ENCODE assay signal across 36 mouse cellular contexts in genomic region chr3:141197308-141197861, GRCm38 (mm10). TPM values are rescaled to one million over a fixed set of nuclear protein-coding genes. Genes with fewer than 3 reads are reported as not detected.
DNase-seq lines count a peak whose midpoint lies in the region; ATAC-seq and TF ChIP-seq lines count a peak whose summit lies in the region.
"Had no signal": no experiment of that assay in that cellular context is flagged by ENCODE, and none has a peak within 500 bp of the region (broad histone marks: within the 10 kb centered on the region; RNA-seq: fewer than 3 reads in every experiment).

No protein-coding gene starts in this region.

- no peak for TF ChIP-seq CTCF in hindbrain, postnatal 0 days (IDR thresholded peaks at IDR 0.05; ENCODE audit: low read depth)

- no peak overlapping the region for H3K9ac ChIP-seq in hindbrain, postnatal 0 days (replicated peaks; ENCODE audit: low read length)
- H3K9ac ChIP-seq in hindbrain, embryonic 13.5 days: no peak overlapping the region
- no peak overlapping the region for H3K9ac ChIP-seq in neural tube, embryonic 12.5 days
- no peak overlapping the region for H3K9ac ChIP-seq in neural tube, embryonic 15.5 days (replicated peaks)
- no peak overlapping the region for H3K9ac ChIP-seq in forebrain, embryonic 14.5 days (ENCODE audit: low read length)
- H3K9ac ChIP-seq: intestine, embryonic 15.5 days; limb, embryonic 13.5 days; liver, embryonic 12.5 days had no signal

- H3K4me2 ChIP-seq in hindbrain, postnatal 0 days (ENCODE audit: low read depth, low read length): no peak overlapping the region
- no peak overlapping the region for H3K4me2 ChIP-seq in hindbrain, embryonic 13.5 days
- no peak overlapping the region for H3K4me2 ChIP-seq in neural tube, embryonic 12.5 days (replicated peaks)
- H3K4me2 ChIP-seq in neural tube, embryonic 15.5 days: no peak overlapping the region
- no peak overlapping the region for H3K4me2 ChIP-seq in forebrain, embryonic 14.5 days (ENCODE audit: low read length)
- H3K4me2 ChIP-seq: intestine, embryonic 15.5 days; limb, embryonic 13.5 days; liver, embryonic 12.5 days had no signal

- no peak overlapping the region for H3K27ac ChIP-seq in hindbrain, postnatal 0 days
- no peak overlapping the region for H3K27ac ChIP-seq in hindbrain, embryonic 13.5 days
- no peak overlapping the region for H3K27ac ChIP-seq in neural tube, embryonic 12.5 days
- H3K27ac ChIP-seq in neural tube, embryonic 15.5 days (replicated peaks): no peak overlapping the region
- no peak overlapping the region for H3K27ac ChIP-seq in forebrain, embryonic 14.5 days (ENCODE audit: low read depth, low read length)
- H3K27ac ChIP-seq: gastrocnemius, adult 2 months; heart, embryonic 10.5 days; hindbrain, embryonic 10.5 days; intestine, embryonic 15.5 days; limb, embryonic 13.5 days; liver, embryonic 12.5 days had no signal

- H3K36me3 ChIP-seq in hindbrain, postnatal 0 days (ENCODE audit: insufficient read depth, low read length): no peaks in the 10 kb centered on the region
- no peaks in the 10 kb centered on the region for H3K36me3 ChIP-seq in hindbrain, embryonic 13.5 days
- no peaks in the 10 kb centered on the region for H3K36me3 ChIP-seq in neural tube, embryonic 12.5 days
- no peaks in the 10 kb centered on the region for H3K36me3 ChIP-seq in neural tube, embryonic 15.5 days
- H3K36me3 ChIP-seq in forebrain, embryonic 14.5 days (ENCODE audit: control insufficient read depth, insufficient read depth, low read length): no peaks in the 10 kb centered on the region
- H3K36me3 ChIP-seq: G1E; heart, embryonic 10.5 days; hindbrain, embryonic 10.5 days; intestine, embryonic 15.5 days; limb, embryonic 13.5 days; liver, embryonic 12.5 days had no signal

- no peaks in the 10 kb centered on the region for H3K9me3 ChIP-seq in hindbrain, postnatal 0 days (ENCODE audit: low read length)
- no peaks in the 10 kb centered on the region for H3K9me3 ChIP-seq in hindbrain, embryonic 13.5 days
- H3K9me3 ChIP-seq in neural tube, embryonic 12.5 days: no peaks in the 10 kb centered on the region
- no peaks in the 10 kb centered on the region for H3K9me3 ChIP-seq in neural tube, embryonic 15.5 days (replicated peaks)
- H3K9me3 ChIP-seq in forebrain, embryonic 14.5 days (replicated peaks; ENCODE audit: control insufficient read depth, low read length): no peaks in the 10 kb centered on the region
- H3K9me3 ChIP-seq: G1E; heart, embryonic 10.5 days; hindbrain, embryonic 10.5 days; intestine, embryonic 15.5 days; limb, embryonic 13.5 days; liver, embryonic 12.5 days had no signal

- H3K4me1 ChIP-seq in hindbrain, postnatal 0 days (ENCODE audit: insufficient read depth, low read length): no peaks in the 10 kb centered on the region
- no peaks in the 10 kb centered on the region for H3K4me1 ChIP-seq in hindbrain, embryonic 13.5 days (replicated peaks)
- no peaks in the 10 kb centered on the region; the same call in 1 of the 2 replicates for H3K4me1 ChIP-seq in neural tube, embryonic 12.5 days
- H3K4me1 ChIP-seq in neural tube, embryonic 15.5 days: no peaks in the 10 kb centered on the region
- no peaks in the 10 kb centered on the region for H3K4me1 ChIP-seq in forebrain, embryonic 14.5 days (ENCODE audit: control insufficient read depth, insufficient read depth, low read length)
- H3K4me1 ChIP-seq: heart, embryonic 10.5 days; hindbrain, embryonic 10.5 days; intestine, embryonic 15.5 days; limb, embryonic 13.5 days; liver, embryonic 12.5 days had no signal

- no peaks in the 10 kb centered on the region for H3K27me3 ChIP-seq in hindbrain, postnatal 0 days (ENCODE audit: insufficient read depth, low read length)
- H3K27me3 ChIP-seq in hindbrain, embryonic 13.5 days: no peaks in the 10 kb centered on the region
- no peaks in the 10 kb centered on the region for H3K27me3 ChIP-seq in neural tube, embryonic 12.5 days (replicated peaks)
- no peaks in the 10 kb centered on the region for H3K27me3 ChIP-seq in neural tube, embryonic 15.5 days (replicated peaks)
- H3K27me3 ChIP-seq in forebrain, embryonic 14.5 days (replicated peaks; ENCODE audit: control insufficient read depth, insufficient read depth, low read length): no peaks in the 10 kb centered on the region
- H3K27me3 ChIP-seq: CH12.LX; intestine, embryonic 15.5 days; limb, embryonic 13.5 days; liver, embryonic 12.5 days; Patski had no signal

- 49% methylated on average over 4 of the region's 4 CpGs for WGBS in hindbrain, postnatal 0 days
- 56% methylated on average over 4 of the region's 4 CpGs for WGBS in hindbrain, embryonic 13.5 days
- WGBS in neural tube, embryonic 12.5 days: 62% methylated on average over 4 of the region's 4 CpGs
- 51% methylated on average over 4 of the region's 4 CpGs for WGBS in neural tube, embryonic 15.5 days
- 6% methylated on average over 4 of the region's 4 CpGs for WGBS in forebrain, embryonic 14.5 days

- no peak for ATAC-seq in hindbrain, postnatal 0 days
- no peak for ATAC-seq in hindbrain, embryonic 13.5 days (ENCODE audit: low FRiP score)
- ATAC-seq in neural tube, embryonic 12.5 days (ENCODE audit: low FRiP score, low read depth): 0 out of 2 replicates have a peak, but pooled peaks have one; percentile 37
- no peak for ATAC-seq in neural tube, embryonic 15.5 days (ENCODE audit: low FRiP score)
- peak; percentile 96 for ATAC-seq in forebrain, embryonic 14.5 days
- ATAC-seq: intestine, embryonic 15.5 days; liver, embryonic 12.5 days; Patski had no signal

- peak; percentile 42 for DNase-seq in hindbrain, postnatal 0 days (ENCODE audit: low spot score)
- peak; percentile 81 for DNase-seq in forebrain, embryonic 14.5 days (ENCODE audit: low spot score)
- no peak for DNase-seq in ovary, postnatal 14 days (ENCODE audit: low spot score)
- no peak for DNase-seq in kidney, adult 9 months
- DNase-seq: adrenal gland, postnatal 36 days; B cell, adult 2 months; cerebellum, adult 11-12 months; gastrocnemius, adult 2 months; kidney, adult 8-10 months; kidney, postnatal 14 days; lung, adult 18-20 months; lung, postnatal 10 days; thymus, adult 18-20 months; thymus, postnatal 36 days had no signal

- no peak overlapping the region for H3K4me3 ChIP-seq in hindbrain, postnatal 0 days (ENCODE audit: low read length)
- no peak overlapping the region for H3K4me3 ChIP-seq in hindbrain, embryonic 13.5 days
- H3K4me3 ChIP-seq in neural tube, embryonic 12.5 days: no peak overlapping the region
- H3K4me3 ChIP-seq in neural tube, embryonic 15.5 days (replicated peaks): no peak overlapping the region
- no peak overlapping the region for H3K4me3 ChIP-seq in forebrain, embryonic 14.5 days (ENCODE audit: low read depth, low read length)
- H3K4me3 ChIP-seq: gastrocnemius, adult 2 months; heart, embryonic 10.5 days; hindbrain, embryonic 10.5 days; intestine, embryonic 15.5 days; limb, embryonic 13.5 days; liver, embryonic 12.5 days had no signal

RNA-seq across cellular contexts. Expression of gene Pdha2, which starts 14.8 kb away (rescaled TPM):
- not detected in 2 replicates for total RNA-seq in hindbrain, postnatal 0 days (2014; rRNA removed)
- not detected in 2 replicates for polyA plus RNA-seq in hindbrain, postnatal 0 days (2015; fragmentation: Nextera tagmentation; extraction: Ambion mirVana)
- polyA plus RNA-seq in hindbrain, embryonic 13.5 days (2015; fragmentation: Nextera tagmentation; extraction: Ambion mirVana): not detected in 2 replicates
- not detected in 2 replicates for polyA plus RNA-seq in neural tube, embryonic 12.5 days (2016; fragmentation: Nextera tagmentation; extraction: Ambion mirVana)
- not detected in 2 replicates for polyA plus RNA-seq in neural tube, embryonic 15.5 days (2015; fragmentation: Nextera tagmentation; extraction: Ambion mirVana)
- not detected in 2 replicates for polyA plus RNA-seq in forebrain, embryonic 14.5 days (2014; fragmentation: Nextera tagmentation; extraction: Ambion mirVana)
- total RNA-seq: adrenal gland, adult 18-20 months; adrenal gland, postnatal 36 days; gastrocnemius, adult 2 months; gastrocnemius, postnatal 4 days; layer of hippocampus, adult 18-20 months; layer of hippocampus, postnatal 25 days; left cerebral cortex, postnatal 10 days had no signal
- polyA plus RNA-seq: cortical plate, adult 2 months; embryonic facial prominence, embryonic 11.5 days; frontal cortex, adult 2 months; G1E; heart, embryonic 10.5 days; heart, embryonic 16.5 days; hindbrain, embryonic 10.5 days; intestine, embryonic 15.5 days; limb, embryonic 13.5 days; liver, embryonic 12.5 days; Patski; small intestine, adult 2 months; stomach, embryonic 16.5 days had no signal

Comparison
In these comparisons a context has a peak if more than half of its experiments do, and no peak if none do; other contexts are left out.
1. ATAC-seq: peak in neural tube, embryonic 12.5 days (single experiment) and forebrain, embryonic 14.5 days (single experiment); none in hindbrain, postnatal 0 days (single experiment), hindbrain, embryonic 13.5 days (single experiment) and neural tube, embryonic 15.5 days (single experiment).
2. DNase-seq: peak in hindbrain, postnatal 0 days (single experiment) and forebrain, embryonic 14.5 days (single experiment); none in ovary, postnatal 14 days (single experiment) and kidney, adult 9 months (single experiment).